Mouse (Mus musculus): ENCODE results near the gene Spib. TPM values are rescaled to one million over a fixed set of nuclear protein-coding genes. Genes with fewer than 3 reads are reported as not detected.

Gene Spib
- total RNA-seq (2022): under 1 TPM in 1 of 4 experiments, not detected in 3; 0.22 TPM

GRCm38 (mm10) chr7:44531946-44532732, at the start of gene Spib:
Gene Spib, minus strand, starts transcription at chr7:44532071.
- no peak for DNase-seq (ENCODE audit: low spot score in 2 of 2)

- no peak for DNase-seq (ENCODE audit: low spot score in 2 of 2)
These were observed 49.8 kb upstream of the Spib start for GRCm38 (mm10) chr7:44581637-44582036.

GRCm38 (mm10) chr7:44576333-44576844, 44.5 kb upstream of the Spib start:
- no peak for DNase-seq (ENCODE audit: low spot score in 2 of 2)

- no peak for DNase-seq (ENCODE audit: low spot score in 2 of 2)
These were observed 41.1 kb upstream of the Spib start for GRCm38 (mm10) chr7:44572956-44573484.

DNA sequence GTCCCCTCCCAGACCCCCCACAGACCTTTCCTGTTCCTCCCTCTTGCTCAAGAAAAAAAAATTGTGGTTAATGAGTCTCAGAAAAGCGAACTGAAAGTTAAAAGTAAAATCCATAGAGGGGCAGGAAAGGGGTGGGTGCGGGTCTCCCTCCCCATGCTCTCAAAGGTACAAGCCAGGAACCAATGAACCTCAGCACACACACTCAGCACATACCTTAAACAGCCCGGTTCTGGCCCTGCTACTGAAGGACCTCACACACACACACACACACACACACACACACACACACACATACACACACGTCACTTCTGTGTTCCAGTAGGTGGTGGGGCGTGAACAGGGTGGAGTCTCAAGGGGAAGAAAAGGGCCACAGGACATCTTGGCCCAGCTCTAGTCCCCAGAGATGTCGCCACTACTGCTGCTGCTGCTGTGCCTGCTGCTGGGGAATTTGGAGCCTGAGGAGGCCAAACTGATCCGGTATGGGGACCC, 40.4 kb upstream of the Spib start, which contains the start of gene Napsa:
Gene Napsa, plus strand, starts transcription at position 168 of the 489 bp plus-strand sequence.
- no peak for DNase-seq (ENCODE audit: low spot score in 2 of 2)

DNA sequence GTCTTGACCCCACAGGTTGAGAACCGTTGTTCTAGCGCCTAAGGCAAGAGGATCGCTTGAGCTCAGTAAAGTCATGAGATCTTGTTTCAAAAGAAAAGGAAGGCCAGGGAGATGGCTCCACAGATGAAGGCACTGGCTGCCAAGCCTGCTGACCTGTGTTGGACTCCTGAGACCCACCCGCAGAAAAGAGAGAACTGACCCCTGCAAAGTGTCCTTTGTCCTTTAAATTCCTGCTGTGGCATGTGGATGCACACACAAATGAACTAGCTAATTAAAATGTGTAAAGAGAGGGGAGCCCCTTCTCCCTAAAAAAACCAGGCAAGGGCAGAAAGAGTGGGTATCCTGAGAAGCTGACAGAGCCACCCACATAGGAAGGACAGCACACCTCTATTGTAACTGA, 39.9 kb upstream of the Spib start:
- DNase-seq (ENCODE audit: low spot score in 2 of 2): no peak

- DNase-seq (ENCODE audit: low spot score in 2 of 2): no peak
These were observed 39.1 kb upstream of the Spib start for GRCm38 (mm10) chr7:44570989-44571388.

DNA sequence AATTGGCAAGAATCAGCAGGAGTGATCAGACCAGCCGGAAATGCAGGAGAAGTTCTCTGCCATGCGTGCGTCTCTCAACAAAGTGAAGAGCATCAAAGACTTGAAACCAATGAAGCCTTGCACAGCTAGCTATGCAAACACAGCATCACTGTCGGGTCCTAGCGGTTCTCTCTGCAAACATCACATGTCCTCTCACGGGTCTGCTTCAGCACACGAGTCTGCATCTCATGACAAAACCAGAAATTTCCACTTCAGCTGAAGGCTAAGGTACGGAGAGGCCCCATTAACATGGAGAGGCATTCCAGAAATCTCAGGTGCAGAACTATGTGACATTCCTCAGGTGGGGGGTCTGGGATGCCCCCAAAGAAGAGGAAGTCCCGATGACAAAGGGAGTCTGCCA, 36.9 kb upstream of the Spib start:
- DNase-seq (ENCODE audit: low spot score in 2 of 2): no peak

- no peak for DNase-seq (ENCODE audit: low spot score in 2 of 2)
These were observed 33.5 kb upstream of the Spib start for GRCm38 (mm10) chr7:44565414-44565813.

DNA sequence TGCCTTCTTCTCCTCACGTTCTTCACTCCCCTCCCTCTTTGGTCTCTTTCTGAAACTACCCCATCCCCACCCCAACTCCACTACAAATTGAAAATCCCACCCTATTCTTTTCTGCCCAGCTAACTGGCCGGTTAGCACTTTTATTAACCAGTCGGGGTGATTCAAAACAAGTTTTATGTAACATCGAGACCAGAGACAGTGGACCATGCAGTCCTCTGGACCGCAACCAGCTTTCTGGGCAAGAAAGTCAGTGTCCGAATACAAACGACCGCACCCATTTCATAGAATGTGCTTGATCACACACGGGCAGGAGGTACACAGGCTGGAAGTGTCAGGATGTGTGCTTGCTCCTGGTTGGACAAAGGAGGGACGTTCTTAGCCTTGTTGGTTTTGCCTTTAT, 32.6 kb upstream of the Spib start:
- DNase-seq (ENCODE audit: low spot score in 2 of 2): no peak

DNA sequence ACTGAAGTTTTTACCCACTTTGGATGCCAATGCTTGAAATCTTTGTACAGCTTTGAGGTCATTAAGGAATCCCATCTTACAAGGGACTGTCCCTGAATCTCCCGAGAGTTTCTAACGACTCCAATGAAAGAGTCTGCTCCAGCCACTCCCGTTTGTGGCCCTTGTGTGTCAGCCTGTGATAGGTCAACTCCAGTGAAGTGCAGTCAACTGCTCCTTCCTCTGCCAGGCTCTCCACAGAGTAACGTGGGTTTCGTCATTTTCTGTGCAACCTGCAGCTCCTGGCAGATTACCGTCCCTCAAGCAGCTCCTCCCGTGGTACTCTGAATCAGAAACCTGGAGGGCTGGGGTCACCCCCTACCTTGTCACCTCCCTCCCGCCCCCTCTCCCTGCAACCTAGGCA, 31.4 kb upstream of the Spib start:
- DNase-seq (ENCODE audit: low spot score in 2 of 2): no peak

GRCm38 (mm10) chr7:44560435-44561400, 28.8 kb upstream of the Spib start:
- peak in 1 of 2 experiments; percentile 74 for DNase-seq (ENCODE audit: low spot score in 2 of 2)

DNA sequence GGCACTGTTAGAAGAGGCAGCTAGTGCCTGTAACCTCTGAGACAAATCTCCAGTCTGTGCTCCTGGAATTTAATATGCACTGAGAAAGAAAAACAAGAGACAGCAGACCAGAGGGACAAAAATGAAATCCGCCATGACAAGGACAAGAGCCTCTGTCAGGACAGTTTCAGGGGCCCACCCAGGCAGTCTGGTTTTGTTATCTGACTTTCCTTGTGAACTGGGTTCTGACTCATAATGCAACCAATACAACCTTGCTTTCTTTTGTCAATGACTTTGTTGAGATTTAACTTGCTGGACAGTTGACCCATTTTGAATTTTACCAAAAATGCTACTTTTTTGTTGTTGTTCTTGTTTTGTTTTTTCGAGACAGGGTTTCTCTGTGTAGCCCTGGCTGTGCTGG, 25.8 kb upstream of the Spib start:
- no peak for DNase-seq (ENCODE audit: low spot score in 2 of 2)

- peak; percentile 92 to 94 for DNase-seq (ENCODE audit: low spot score in 2 of 2)
These were observed 22.0 kb upstream of the Spib start, which contains the start of gene Nr1h2 for GRCm38 (mm10) chr7:44553826-44554225. Gene Nr1h2, minus strand, starts transcription at chr7:44553951.

DNA sequence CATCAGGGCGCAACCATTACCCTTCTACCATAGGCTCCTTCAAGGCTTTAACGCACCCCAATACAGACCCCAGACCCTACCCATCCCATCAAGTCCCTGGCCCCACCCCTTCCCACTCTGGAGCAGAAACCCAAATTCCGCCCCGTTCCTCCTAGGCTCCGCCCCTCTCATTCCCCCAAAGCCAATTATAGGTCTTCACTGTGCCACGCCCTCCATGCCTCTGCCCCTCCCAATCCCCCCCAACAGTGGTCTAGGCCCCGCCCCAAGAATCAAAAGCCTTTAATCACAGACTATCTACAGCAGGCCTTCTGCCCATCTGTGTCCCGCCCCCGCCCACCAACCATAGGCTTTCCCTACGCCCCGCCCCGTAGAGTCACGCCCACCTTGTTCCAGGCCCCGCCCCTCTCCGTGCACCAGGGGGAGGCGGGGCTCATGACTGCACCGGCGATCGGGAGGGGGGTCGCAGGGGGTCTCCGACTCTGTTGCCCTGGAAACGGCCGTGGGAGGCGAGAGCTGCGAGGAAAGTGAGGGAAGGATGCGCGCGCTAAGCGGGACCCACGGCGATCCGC, 21.4 kb upstream of the Spib start:
- DNase-seq (ENCODE audit: low spot score in 2 of 2): no peak

DNA sequence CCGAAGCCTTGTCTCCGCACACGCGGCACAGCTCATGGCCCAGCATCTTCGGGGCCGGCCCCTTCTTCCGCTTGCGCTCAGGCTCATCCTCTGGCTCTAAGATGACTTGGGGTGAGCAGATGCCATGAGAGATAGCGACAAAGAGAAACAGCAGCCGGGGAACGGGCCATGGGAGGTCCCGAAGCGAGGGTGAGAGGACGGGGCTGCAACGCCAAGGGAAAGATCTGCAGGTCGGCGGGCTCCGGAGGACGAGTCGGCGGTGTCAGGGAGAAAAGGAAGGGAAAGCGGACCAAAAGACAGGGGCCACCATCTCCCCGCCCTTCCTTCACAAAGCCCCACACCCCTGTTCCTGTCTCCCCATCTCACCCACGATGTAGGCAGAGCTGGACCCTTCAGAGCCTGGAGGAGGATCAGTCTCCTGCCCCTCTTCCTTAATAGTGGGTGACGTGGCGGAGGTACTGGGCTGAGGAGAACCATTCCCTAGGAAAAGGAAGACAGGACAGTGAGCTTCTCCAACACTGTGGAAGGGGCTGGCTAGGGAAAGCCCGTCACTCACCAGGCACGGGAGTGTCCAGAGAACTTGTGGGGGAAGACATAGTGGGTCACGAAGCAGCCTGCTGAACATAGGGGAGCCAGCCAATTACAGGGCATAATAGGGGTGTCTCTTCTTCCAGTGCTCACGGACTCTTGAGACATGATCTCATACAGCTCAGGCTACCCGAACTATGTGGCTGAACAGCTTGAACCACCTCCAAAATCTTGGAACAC, 20.5 kb upstream of the Spib start:
- DNase-seq (ENCODE audit: low spot score in 2 of 2): no peak

DNA sequence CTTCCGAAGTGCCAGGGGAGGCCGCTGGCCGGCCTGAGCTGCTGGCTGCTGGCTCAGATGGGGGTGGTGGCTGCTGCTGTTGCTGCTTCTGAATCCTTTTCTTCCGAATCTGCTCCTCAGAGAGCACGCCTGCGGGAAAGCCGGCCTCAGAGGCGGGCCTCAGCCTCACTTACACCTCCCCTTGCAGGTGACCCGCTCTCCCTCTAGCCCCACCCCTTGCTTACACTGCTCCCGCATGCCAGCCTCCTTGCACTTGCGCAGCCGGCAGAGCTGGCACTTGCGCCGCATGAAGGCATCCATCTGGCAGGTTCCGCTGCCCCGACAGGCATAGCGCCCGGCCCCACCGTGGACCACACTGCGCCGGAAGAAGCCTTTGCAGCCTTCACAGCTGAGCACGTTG, 19.9 kb upstream of the Spib start:
- no peak for DNase-seq (ENCODE audit: low spot score in 2 of 2)

- DNase-seq (ENCODE audit: low spot score in 2 of 2): no peak
These were observed 19.4 kb upstream of the Spib start for GRCm38 (mm10) chr7:44551301-44551700.

GRCm38 (mm10) chr7:44550409-44550678, 18.5 kb upstream of the Spib start:
- DNase-seq (ENCODE audit: low spot score in 2 of 2): no peak

GRCm38 (mm10) chr7:44549621-44550408, 17.9 kb upstream of the Spib start:
- DNase-seq (ENCODE audit: low spot score in 2 of 2): no peak

Measured in left cerebral cortex, adult 8-10 months (tissue).